Mouse (Mus musculus) heart, adult 2 months (tissue): ENCODE data around the gene Ttyh3. TPM values are rescaled to one million over a fixed set of nuclear protein-coding genes. Genes with fewer than 3 reads are reported as not detected.

Experiments used
- DNase-seq, 2 experiments: peaks; one replicate each; pipeline ENCODE4 v3.0.0; 2021
- H3K27ac ChIP-seq: fragments of 200-600 bp; 2 replicates; pipeline ENCODE4 v1.8.1; 2022
- H3K27me3 ChIP-seq: fragments of 200-500 bp; 2 replicates; pipeline ENCODE4 v1.6.1; 2012; ENCODE audit warnings: mild to moderate bottlenecking, low read length, inconsistent platforms, mixed read lengths; ENCODE audit not compliant: control insufficient read depth, insufficient read depth
- H3K36me3 ChIP-seq: fragments of 200-500 bp; 2 replicates; pipeline ENCODE4 v1.6.1; 2012; ENCODE audit warnings: low read length, inconsistent platforms; ENCODE audit not compliant: control insufficient read depth, insufficient read depth
- H3K4me1 ChIP-seq: fragments of 200-500 bp; 2 replicates; pipeline ENCODE4 v1.6.1; 2011; ENCODE audit warnings: low read length; ENCODE audit not compliant: control insufficient read depth, insufficient read depth
- H3K4me3 ChIP-seq: fragments of 200-600 bp; 2 replicates; pipeline ENCODE4 v1.8.1; 2022
- H3K79me2 ChIP-seq: fragments of 200-500 bp; replicated peaks from 2 replicates; pipeline ENCODE4 v1.6.1; 2012; ENCODE audit warnings: mild to moderate bottlenecking, inconsistent platforms, low read length, moderate library complexity, mixed read lengths; ENCODE audit not compliant: control insufficient read depth, insufficient read depth
- H3K9ac ChIP-seq: fragments of 200-500 bp; 2 replicates; pipeline ENCODE4 v1.6.1; 2012; ENCODE audit warnings: low read depth, mild to moderate bottlenecking, control low read depth, inconsistent platforms, low read length, mixed read lengths
- CTCF ChIP-seq: fragments of 200-600 bp; IDR thresholded peaks from 2 replicates; pipeline ENCODE4 v1.8.1; 2022; ENCODE audit warnings: antibody characterized with exemption, mild to moderate bottlenecking, moderate library complexity
- EP300 ChIP-seq: fragments of 200-500 bp; IDR thresholded peaks from 2 replicates; pipeline ENCODE4 v1.6.1; 2011; ENCODE audit warnings: low read depth, low read length, control low read depth; ENCODE audit not compliant: insufficient read depth
- POLR2A ChIP-seq: fragments of 200-500 bp; IDR thresholded peaks from 2 replicates; pipeline ENCODE4 v1.6.1; 2011; ENCODE audit warnings: mild to moderate bottlenecking, low read depth, low read length, control low read depth; ENCODE audit not compliant: insufficient read depth
- WGBS: fragments of 180-500 bp; shearing (Covaris S2); methylation state at CpG from one replicate; pipeline ENCODE4 v1.1.7; 2018; 5-methylcytosine and 5-hydroxymethylcytosine counted together
- intact Hi-C: fragments of 180-260 bp; cut with DNase I; formaldehyde crosslinking; loops from one replicate; pipeline ENCODE4 v1.15.1; 2025
- polyA plus RNA-seq: library from polyadenylated mRNA; depleted of rRNA; stranded (reverse); fragments of >200 nt; gene quantifications from 2 replicates; pipeline ENCODE4 v1.2.3, GENCODE M21; 2012
- total RNA-seq, 2 experiments: library from RNA; stranded (reverse); gene quantifications; 2 replicates each; pipeline ENCODE4 v1.2.3; 2021

Gene Ttyh3
- total and polyA plus RNA-seq, 3 experiments, result 10.6 to 14.6 (median 11.0) TPM

GRCm38 (mm10) chr5:140659607-140660272, 10.9 kb upstream of the Ttyh3 start:
- intact Hi-C loops, result no loop called here
- no peak for TF ChIP-seq CTCF
- no peak for TF ChIP-seq EP300
- no peak for TF ChIP-seq POLR2A
- 58% methylated on average over 16 of the region's 16 CpGs for WGBS
- no peaks in the 10 kb centered on the region for H3K36me3 ChIP-seq
- H3K4me1 ChIP-seq, result peaks cover 3% of the 10 kb centered on the region; the same call in 1 of the 2 replicates
- no peak overlapping the region for H3K27ac ChIP-seq
- no peak overlapping the region for H3K4me3 ChIP-seq
- no peaks in the 10 kb centered on the region for H3K27me3 ChIP-seq
- DNase-seq, result no peak
- H3K9ac ChIP-seq, result no peak overlapping the region
- no peaks in the 10 kb centered on the region for H3K79me2 ChIP-seq

GRCm38 (mm10) chr5:140654096-140654845, 5.4 kb upstream of the Ttyh3 start:
- Histone ChIP-seq H3K9ac (no peak overlapping the region), H3K27me3 (no peaks in the 10 kb centered on the region), H3K27ac (no peak overlapping the region), H3K79me2 (no peaks in the 10 kb centered on the region), H3K4me1 (peaks cover 2% of the 10 kb centered on the region), H3K4me3 (no peak overlapping the region), H3K36me3 (no peaks in the 10 kb centered on the region)
- TF ChIP-seq EP300 (no peak), POLR2A (no peak), CTCF (no peak)
- intact Hi-C loops, result no loop called here
- 88% methylated on average over 15 of the region's 15 CpGs for whole genome bisulfite sequencing
- no peak for DNase-seq

GRCm38 (mm10) chr5:140652587-140652986, 3.8 kb upstream of the Ttyh3 start:
- no peak overlapping the region for H3K27ac ChIP-seq
- 20% methylated on average over 7 of the region's 7 CpGs for WGBS
- H3K9ac ChIP-seq, result no peak overlapping the region
- DNase-seq, result no peak
- H3K36me3 ChIP-seq, result no peaks in the 10 kb centered on the region
- TF ChIP-seq EP300 (no peak), CTCF (no peak), POLR2A (no peak)
- no peaks in the 10 kb centered on the region for H3K79me2 ChIP-seq
- peaks cover 3% of the 10 kb centered on the region for H3K4me1 ChIP-seq
- no peaks in the 10 kb centered on the region for H3K27me3 ChIP-seq
- intact Hi-C loops, result no loop called here
- H3K4me3 ChIP-seq, result no peak overlapping the region

- Histone ChIP-seq H3K79me2 (no peaks in the 10 kb centered on the region), H3K36me3 (no peaks in the 10 kb centered on the region), H3K27ac (no peak overlapping the region), H3K4me3 (no peak overlapping the region), H3K9ac (no peak overlapping the region), H3K4me1 (peaks cover 4% of the 10 kb centered on the region), H3K27me3 (no peaks in the 10 kb centered on the region)
- 55% methylated on average over 11 of the region's 11 CpGs for WGBS
- TF ChIP-seq CTCF (no peak), EP300 (no peak), POLR2A (no peak)
- no peak for DNase-seq
- intact Hi-C loops, result no loop called here
Observed at GRCm38 (mm10) chr5:140651231-140651630, 2.4 kb upstream of the Ttyh3 start.

GRCm38 (mm10) chr5:140649881-140650414, 1.1 kb upstream of the Ttyh3 start:
- intact Hi-C loops, result loop anchor here (10.0 kb wide), 1 partner anchor 175 kb away; no protein-coding TSS in a partner anchor
- Histone ChIP-seq H3K9ac (no peak overlapping the region), H3K4me1 (peaks cover 5% of the 10 kb centered on the region), H3K27ac (no peak overlapping the region), H3K79me2 (no peaks in the 10 kb centered on the region), H3K4me3 (no peak overlapping the region), H3K36me3 (no peaks in the 10 kb centered on the region), H3K27me3 (no peaks in the 10 kb centered on the region)
- TF ChIP-seq POLR2A (no peak), EP300 (no peak), CTCF (no peak)
- WGBS, result 89% methylated on average over 7 of the region's 7 CpGs
- DNase-seq, result no peak

- no peak overlapping the region for H3K9ac ChIP-seq
- H3K27me3 ChIP-seq, result no peaks in the 10 kb centered on the region
- intact Hi-C loops, result loop anchor here (10.0 kb wide), 1 partner anchor 176 kb away; no protein-coding TSS in a partner anchor
- H3K79me2 ChIP-seq, result no peaks in the 10 kb centered on the region
- H3K4me1 ChIP-seq, result peaks cover 7% of the 10 kb centered on the region
- DNase-seq, result peak; percentile 96 to 97
- WGBS, result 12% methylated on average over 26 of the region's 26 CpGs
- H3K27ac ChIP-seq, result no peak overlapping the region; the same call in 1 of the 2 replicates
- H3K36me3 ChIP-seq, result no peaks in the 10 kb centered on the region
- peak overlapping the region; percentile 52 for H3K4me3 ChIP-seq
- TF ChIP-seq EP300 (no peak), CTCF (no peak), POLR2A (0 out of 2 replicates have a peak, but pooled peaks have one; percentile 20)
Observed at GRCm38 (mm10) chr5:140649101-140649667, 353 bp upstream of the Ttyh3 start.
